Mouse (Mus musculus) thymus, adult 2 months (tissue): ENCODE data around the gene Frs3. TPM values are rescaled to one million over a fixed set of nuclear protein-coding genes. Genes with fewer than 3 reads are reported as not detected.

Experiments used
- DNase-seq: peaks from one replicate; pipeline ENCODE4 v3.0.0; 2021
- H3K27ac ChIP-seq: fragments of 200-500 bp; 2 replicates; pipeline ENCODE4 v1.5.1; 2012; ENCODE audit warnings: low read length, control low read depth; ENCODE audit not compliant: control insufficient read depth, insufficient read depth
- H3K27me3 ChIP-seq: fragments of 200-500 bp; 2 replicates; pipeline ENCODE4 v1.6.1; 2012; ENCODE audit warnings: mild to moderate bottlenecking, low read length, moderate library complexity, mixed read lengths; ENCODE audit not compliant: control insufficient read depth, insufficient read depth
- H3K36me3 ChIP-seq: fragments of 200-500 bp; 2 replicates; pipeline ENCODE4 v1.6.1; 2012; ENCODE audit warnings: mild to moderate bottlenecking, low read length, moderate library complexity; ENCODE audit not compliant: control insufficient read depth, insufficient read depth
- H3K4me1 ChIP-seq: fragments of 200-500 bp; replicated peaks from 2 replicates; pipeline ENCODE4 v1.6.1; 2012; ENCODE audit warnings: low read length; ENCODE audit not compliant: control insufficient read depth, insufficient read depth
- H3K4me3 ChIP-seq: fragments of 200-500 bp; 2 replicates; pipeline ENCODE4 v1.5.1; 2012; ENCODE audit warnings: mild to moderate bottlenecking, low read length, control low read depth, moderate library complexity; ENCODE audit not compliant: control insufficient read depth, insufficient read depth
- CTCF ChIP-seq: fragments of 200-500 bp; IDR thresholded peaks from 2 replicates; pipeline ENCODE4 v1.5.1; 2012; ENCODE audit warnings: mild to moderate bottlenecking, control low read depth, low read length, moderate library complexity, borderline replicate concordance; ENCODE audit not compliant: control insufficient read depth, poor library complexity, insufficient read depth; ENCODE audit errors: extremely low read depth
- POLR2A ChIP-seq: fragments of 200-500 bp; IDR thresholded peaks from 2 replicates; pipeline ENCODE4 v1.6.1; 2012; ENCODE audit warnings: mild to moderate bottlenecking, low read length, control low read depth, moderate library complexity; ENCODE audit not compliant: control insufficient read depth, poor library complexity, insufficient read depth; ENCODE audit errors: extremely low read depth
- WGBS: fragments of 180-500 bp; shearing (Covaris S2); methylation state at CpG from one replicate; pipeline ENCODE4 v1.1.7; 2018; 5-methylcytosine and 5-hydroxymethylcytosine counted together
- polyA plus RNA-seq: library from polyadenylated mRNA; depleted of rRNA; stranded (reverse); fragments of >200 nt; gene quantifications from 2 replicates; pipeline ENCODE4 v1.2.3, GENCODE M21; 2012

Gene Frs3
- polyA plus RNA-seq, 1 experiment: 7.1 TPM

DNA sequence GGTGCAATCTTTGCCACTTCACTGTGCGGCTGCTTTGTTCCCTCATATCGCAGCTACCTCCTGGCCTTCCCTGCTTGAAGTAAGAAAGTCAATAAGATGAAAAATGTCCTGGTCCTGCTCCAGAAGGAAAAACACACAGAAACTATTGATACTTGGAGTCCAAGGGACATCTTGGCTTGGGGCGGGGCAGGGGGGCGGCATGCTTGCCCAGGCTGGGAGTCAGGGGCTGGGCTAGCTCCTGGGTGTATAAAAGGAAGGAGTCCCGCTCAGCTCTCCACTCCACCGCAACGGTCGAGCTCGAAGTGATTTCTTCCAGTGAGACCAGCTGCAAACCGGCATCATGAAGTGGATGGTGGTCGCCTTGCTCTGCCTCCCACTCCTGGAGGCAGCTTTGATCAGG is 37.7 kb downstream of the Frs3 start, which contains the start of gene Pgc:
TSS of gene Pgc (plus strand) at position 277 of the 400 bp plus-strand sequence.
- no peaks in the 10 kb centered on the region for H3K27me3 ChIP-seq
- WGBS: 90% methylated on average over 11 of the region's 11 CpGs

DNA sequence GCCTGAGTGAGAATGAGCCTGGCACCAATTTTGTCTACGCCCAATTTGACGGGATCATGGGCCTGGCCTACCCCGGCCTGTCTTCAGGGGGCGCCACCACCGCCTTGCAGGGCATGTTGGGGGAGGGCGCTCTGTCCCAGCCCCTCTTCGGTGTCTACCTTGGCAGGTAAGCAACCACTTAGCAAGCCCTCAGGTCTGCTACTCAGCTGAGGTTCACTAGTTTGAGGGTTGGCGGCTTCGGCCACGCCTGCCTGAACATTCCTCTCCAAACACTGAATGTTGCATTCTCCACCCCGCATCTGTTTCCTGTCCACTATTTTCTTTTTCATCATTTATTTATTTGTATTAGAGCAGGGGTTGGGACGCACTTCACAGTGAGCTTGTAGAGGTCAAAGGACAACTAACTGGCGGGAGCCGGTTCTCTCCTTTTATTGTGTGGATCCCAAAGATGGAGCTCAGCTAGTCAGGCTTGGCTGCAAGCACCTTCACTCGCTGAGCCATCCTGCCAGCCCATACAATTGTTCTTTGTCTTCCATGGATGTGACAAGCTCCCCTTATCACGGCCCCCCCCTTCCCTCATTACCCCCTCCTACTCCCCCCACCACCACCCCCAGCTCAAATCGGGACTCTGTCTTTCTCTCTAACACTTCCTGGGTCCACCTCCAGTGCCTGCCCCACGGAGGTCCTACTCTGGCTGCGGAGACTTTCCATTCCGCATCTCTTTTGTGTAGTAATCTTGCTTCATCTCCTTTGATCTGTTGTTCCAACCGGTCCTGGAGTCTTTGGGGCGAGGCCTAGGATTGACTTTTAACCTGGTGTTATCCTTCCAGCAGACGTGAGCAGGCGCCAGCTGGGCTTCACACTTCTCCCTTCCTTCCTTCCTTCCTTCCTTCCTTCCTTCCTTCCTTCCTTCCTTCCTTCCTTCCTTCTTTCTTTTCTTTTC is 42.1 kb downstream of the Frs3 start:
- H3K4me3 ChIP-seq: no peak overlapping the region
- H3K4me1 ChIP-seq: no peaks in the 10 kb centered on the region
- WGBS: 86% methylated on average over 24 of the region's 24 CpGs
- DNase-seq: no peak
- no peak overlapping the region for H3K27ac ChIP-seq
- TF ChIP-seq POLR2A (no peak), CTCF (no peak)
- H3K36me3 ChIP-seq: no peaks in the 10 kb centered on the region
- H3K27me3 ChIP-seq: no peaks in the 10 kb centered on the region

More for the DNA sequence above, 37.7 kb downstream of the Frs3 start, which contains the start of gene Pgc:
- DNase-seq: no peak
- Histone ChIP-seq H3K4me1 (no peaks in the 10 kb centered on the region), H3K27ac (no peak within 1 kb of the TSS), H3K36me3 (no peaks in the 10 kb centered on the region), H3K4me3 (no peak within 1 kb of the TSS)
- TF ChIP-seq CTCF (no peak), POLR2A (no peak)

DNA sequence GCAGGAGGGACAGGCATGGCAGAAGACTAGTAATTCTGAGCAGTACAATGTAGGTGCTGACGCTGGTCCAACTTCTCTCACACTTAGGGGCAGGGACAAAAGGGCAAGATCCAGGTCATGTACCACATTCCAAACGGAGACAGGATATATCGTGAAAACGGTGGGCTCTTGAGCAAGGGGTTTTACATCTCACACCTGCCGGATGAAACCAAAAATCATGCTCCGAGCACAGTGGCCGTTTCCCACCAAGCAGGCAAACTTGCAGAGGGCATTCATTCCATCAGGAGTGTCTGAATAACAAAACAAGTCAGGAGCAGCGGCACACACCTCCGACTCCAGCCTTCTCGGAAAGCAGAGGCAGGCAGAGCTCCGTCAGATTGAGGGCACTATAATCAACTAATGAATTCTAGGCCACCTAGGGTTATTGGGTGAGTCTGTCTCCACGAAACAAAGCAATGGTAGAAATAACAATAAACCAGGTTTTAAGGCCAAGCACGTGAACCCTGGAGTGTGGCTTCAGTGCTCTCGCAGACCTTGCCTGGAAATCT is 46.8 kb downstream of the Frs3 start:
- DNase-seq: no peak
- H3K36me3 ChIP-seq: no peaks in the 10 kb centered on the region
- H3K27me3 ChIP-seq: no peaks in the 10 kb centered on the region; the same call in 1 of the 2 replicates
- no peak overlapping the region for H3K27ac ChIP-seq
- peaks cover 21% of the 10 kb centered on the region for H3K4me1 ChIP-seq
- TF ChIP-seq POLR2A (no peak), CTCF (no peak)
- H3K4me3 ChIP-seq: no peak overlapping the region
- 94% methylated on average over 14 of the region's 14 CpGs for WGBS

DNA sequence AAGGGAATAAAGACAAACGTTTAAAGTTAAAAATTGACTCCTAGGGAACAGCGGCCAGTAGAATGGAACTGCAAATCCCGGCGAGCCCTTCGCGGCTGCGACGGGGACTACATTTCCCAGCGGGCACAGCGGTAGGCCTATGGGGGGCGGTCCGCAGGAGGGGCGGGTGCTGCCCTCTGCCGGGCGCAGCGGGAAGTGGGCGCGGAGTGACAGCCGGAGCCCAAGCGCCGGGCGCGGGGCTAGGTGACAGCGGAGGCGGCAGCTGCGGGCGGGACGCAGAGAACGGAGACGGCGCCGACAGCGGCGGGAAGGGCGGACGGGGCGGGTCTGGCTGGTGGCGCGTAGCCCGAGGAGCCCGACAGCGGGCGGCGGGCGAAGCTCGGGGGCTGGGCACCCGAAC is 48.0 kb downstream of the Frs3 start, which contains the start of gene Tfeb:
TSS of gene Tfeb (plus strand) at position 175 of the 400 bp plus-strand sequence.
- H3K36me3 ChIP-seq: no peaks in the 10 kb centered on the region
- peak; percentile 98 for DNase-seq
- WGBS: under 1% methylated on average over 44 of the region's 47 CpGs
- no peak within 1 kb of the TSS for H3K27ac ChIP-seq
- H3K4me3 ChIP-seq: peak within 1 kb of the TSS; percentile 54
- no peaks in the 10 kb centered on the region; the same call in 1 of the 2 replicates for H3K27me3 ChIP-seq
- TF ChIP-seq POLR2A: peak; percentile 46; the same call in 1 of the 2 replicates
- peak; percentile 99 for TF ChIP-seq CTCF
- peaks cover 21% of the 10 kb centered on the region for H3K4me1 ChIP-seq

DNA sequence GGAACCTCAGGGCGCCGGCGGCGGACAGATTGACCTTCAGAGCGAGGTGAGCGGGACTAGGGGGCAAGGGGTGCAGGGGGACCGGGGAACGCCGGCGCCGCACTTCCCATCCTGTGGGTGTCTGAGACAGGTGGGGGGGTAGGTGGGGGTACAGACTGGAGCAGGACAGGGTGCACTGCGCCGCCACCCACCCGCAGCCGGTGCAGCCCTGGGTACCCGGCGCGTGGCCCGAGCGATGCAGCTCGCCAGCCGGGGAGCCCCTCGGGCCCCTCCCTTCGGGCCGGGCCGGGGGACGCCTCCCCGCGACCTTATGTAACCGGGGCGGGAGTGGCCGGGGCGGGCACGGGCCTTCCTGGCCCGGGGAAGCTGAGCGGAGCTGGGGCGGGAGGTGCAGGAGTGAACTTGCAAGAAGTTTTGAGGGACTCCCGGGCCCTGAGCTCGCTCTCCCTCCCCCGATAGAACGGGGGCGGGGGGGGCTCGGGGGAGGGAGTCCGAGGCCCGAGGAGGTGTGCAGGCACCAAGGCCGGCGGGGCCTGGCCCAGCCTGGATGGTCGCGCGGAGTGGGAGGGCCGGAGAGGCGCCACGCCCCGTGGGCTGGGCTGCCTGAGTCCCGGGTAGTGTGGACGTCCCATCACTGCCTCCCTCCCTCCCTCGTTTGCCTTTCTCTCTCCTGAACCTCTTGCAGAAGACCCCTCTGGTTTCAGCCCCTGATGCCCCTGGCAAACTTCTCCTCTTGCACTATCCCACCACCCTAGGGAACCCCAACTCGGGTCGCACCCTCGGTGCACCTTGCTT is 48.6 kb downstream of the Frs3 start:
- DNase-seq: peak; percentile 62

DNA sequence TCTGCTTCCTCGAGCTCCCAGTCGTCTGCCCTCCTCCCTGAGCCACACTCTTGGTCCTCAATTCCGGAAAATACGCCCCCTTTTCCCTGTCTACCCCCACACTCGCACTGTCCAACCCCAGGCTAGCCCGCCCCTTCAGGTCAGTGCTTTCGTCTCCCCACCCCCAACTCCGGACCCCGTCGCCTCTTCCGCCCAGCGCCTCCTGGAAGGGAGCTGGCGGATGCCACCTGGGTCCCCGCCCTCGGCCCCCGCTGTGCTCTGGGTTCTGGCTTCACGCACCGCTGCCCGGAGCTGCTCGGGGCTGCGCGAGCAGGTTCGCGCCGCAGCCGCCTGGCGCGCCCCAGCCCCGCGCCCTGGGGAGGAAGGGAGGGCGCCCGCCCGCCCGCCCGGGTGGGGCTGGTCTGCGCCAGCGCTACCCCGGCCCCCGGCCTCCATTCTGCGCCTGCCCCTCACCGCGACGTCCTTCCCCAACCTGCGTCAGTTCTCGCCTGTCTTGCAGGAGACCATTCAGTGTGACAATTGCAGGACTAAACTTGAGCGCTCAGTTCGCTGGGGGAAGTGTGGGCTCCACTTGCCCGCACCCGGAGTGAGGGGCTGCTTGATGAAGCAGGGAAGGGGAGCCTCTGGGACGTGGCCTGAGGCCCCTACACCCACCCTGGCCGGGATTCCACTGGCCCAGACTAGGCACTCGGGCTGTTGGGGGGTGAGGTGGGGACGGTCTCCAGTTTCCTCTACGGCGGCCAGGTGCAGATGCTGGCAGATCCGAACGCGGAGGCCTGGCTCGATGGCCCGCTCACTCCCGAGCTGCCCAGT is 49.4 kb downstream of the Frs3 start:
- 1% methylated on average over 61 of the region's 61 CpGs for WGBS
- Histone ChIP-seq H3K4me3 (peak overlapping the region; percentile 54), H3K27ac (no peak overlapping the region), H3K36me3 (no peaks in the 10 kb centered on the region), H3K27me3 (no peaks in the 10 kb centered on the region; the same call in 1 of the 2 replicates), H3K4me1 (peaks cover 26% of the 10 kb centered on the region)
- TF ChIP-seq POLR2A (no peak), CTCF (no peak)
- peak; percentile 59 for DNase-seq

More for the DNA sequence above, 48.6 kb downstream of the Frs3 start:
- H3K4me1 ChIP-seq: peaks cover 21% of the 10 kb centered on the region
- H3K36me3 ChIP-seq: no peaks in the 10 kb centered on the region
- under 1% methylated on average over 58 of the region's 60 CpGs for WGBS
- H3K27me3 ChIP-seq: no peaks in the 10 kb centered on the region; the same call in 1 of the 2 replicates
- peak overlapping the region; percentile 54 for H3K4me3 ChIP-seq
- TF ChIP-seq CTCF: no peak
- no peak for TF ChIP-seq POLR2A
- H3K27ac ChIP-seq: no peak overlapping the region
